Mouse (Mus musculus) cerebellum, adult 2 months (tissue): ENCODE data around the gene Spred3. TPM values are rescaled to one million over a fixed set of nuclear protein-coding genes. Genes with fewer than 3 reads are reported as not detected.
"Not testable (repeated sequence)": the region's sequence is repeated elsewhere in the genome, so short reads cannot be mapped to it uniquely, and the experiment has no call there.

Experiments used
- DNase-seq, 2 experiments: peaks; one replicate each; pipeline ENCODE4 v3.0.0; 2021
- H3K27ac ChIP-seq: fragments of 200-500 bp; 2 replicates; pipeline ENCODE4 v1.5.1; 2012; ENCODE audit warnings: low read length, control low read depth, inconsistent platforms; ENCODE audit not compliant: insufficient read depth
- H3K27me3 ChIP-seq: fragments of 200-500 bp; 2 replicates; pipeline ENCODE4 v1.6.1; 2012; ENCODE audit warnings: inconsistent platforms, mild to moderate bottlenecking, low read length, moderate library complexity; ENCODE audit not compliant: control insufficient read depth, insufficient read depth
- H3K4me1 ChIP-seq: fragments of 200-500 bp; 2 replicates; pipeline ENCODE4 v1.6.1; 2011; ENCODE audit warnings: low read length; ENCODE audit not compliant: control insufficient read depth, insufficient read depth
- H3K4me3 ChIP-seq: fragments of 200-500 bp; replicated peaks from 2 replicates; pipeline ENCODE3; 2011; ENCODE audit warnings: mild to moderate bottlenecking, low read depth, low read length, control low read depth; ENCODE audit not compliant: insufficient read depth
- CTCF ChIP-seq: fragments of 200-500 bp; IDR thresholded peaks from 2 replicates; pipeline ENCODE4 v1.5.1; 2011; ENCODE audit warnings: low read depth, mild to moderate bottlenecking, control low read depth, low read length, moderate library complexity, borderline replicate concordance; ENCODE audit not compliant: insufficient read depth
- POLR2A ChIP-seq: fragments of 200-500 bp; IDR thresholded peaks from 2 replicates; pipeline ENCODE4 v1.6.1; 2011; ENCODE audit warnings: low read length, control low read depth, borderline replicate concordance; ENCODE audit not compliant: insufficient read depth
- WGBS: fragments of 180-500 bp; shearing (Covaris S2); methylation state at CpG from one replicate; pipeline ENCODE4 v1.1.7; 2018; 5-methylcytosine and 5-hydroxymethylcytosine counted together
- polyA plus RNA-seq: library from polyadenylated mRNA; depleted of rRNA; stranded (reverse); fragments of >200 nt; gene quantifications from 2 replicates; pipeline ENCODE4 v1.2.3, GENCODE M21; 2012

The Spred3 gene
- polyA plus RNA-seq, 1 experiment = 25.4 TPM

DNA sequence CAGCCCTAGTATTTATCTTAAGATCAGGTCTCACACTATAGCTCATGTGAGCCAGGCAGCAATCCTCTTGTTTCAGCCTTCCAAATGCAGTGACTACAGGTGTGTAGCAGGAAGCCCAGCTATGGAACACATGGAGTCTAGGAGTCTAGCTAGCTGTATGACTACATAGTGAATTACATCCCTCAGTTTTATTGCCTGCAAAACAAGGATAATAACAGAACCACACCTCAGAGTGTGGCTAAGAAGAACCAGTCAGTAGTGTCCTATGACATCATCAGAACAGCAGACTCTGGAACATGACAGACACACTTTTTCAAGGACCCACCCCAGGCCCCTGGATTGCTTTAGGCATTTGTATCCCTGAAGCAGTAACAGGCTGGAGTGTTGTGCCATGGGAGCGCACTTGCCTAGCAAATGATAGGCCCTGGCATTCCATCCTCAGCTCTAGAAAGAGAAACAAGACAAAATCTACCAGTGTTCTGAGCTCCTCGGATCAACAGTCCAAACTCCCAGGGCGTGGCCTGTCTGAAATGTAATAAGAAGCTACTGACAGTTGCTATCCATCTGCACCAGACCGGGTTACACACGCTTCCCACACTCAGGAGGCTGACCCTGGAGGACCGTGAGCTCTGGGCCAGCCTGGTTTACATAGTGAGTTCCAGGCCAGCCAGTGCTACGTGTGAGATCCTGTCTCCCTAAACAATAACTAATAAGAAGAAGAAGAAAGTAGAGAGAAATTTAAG lies 23.4 kb downstream of the Spred3 start:
- Histone ChIP-seq H3K27ac (no peak overlapping the region), H3K4me1 (no peaks in the 10 kb centered on the region), H3K4me3 (no peak overlapping the region), H3K27me3 (no peaks in the 10 kb centered on the region)
- DNase-seq = no peak
- TF ChIP-seq POLR2A (no peak), CTCF (no peak)
- 81% methylated on average over 7 of the region's 7 CpGs for WGBS

DNA sequence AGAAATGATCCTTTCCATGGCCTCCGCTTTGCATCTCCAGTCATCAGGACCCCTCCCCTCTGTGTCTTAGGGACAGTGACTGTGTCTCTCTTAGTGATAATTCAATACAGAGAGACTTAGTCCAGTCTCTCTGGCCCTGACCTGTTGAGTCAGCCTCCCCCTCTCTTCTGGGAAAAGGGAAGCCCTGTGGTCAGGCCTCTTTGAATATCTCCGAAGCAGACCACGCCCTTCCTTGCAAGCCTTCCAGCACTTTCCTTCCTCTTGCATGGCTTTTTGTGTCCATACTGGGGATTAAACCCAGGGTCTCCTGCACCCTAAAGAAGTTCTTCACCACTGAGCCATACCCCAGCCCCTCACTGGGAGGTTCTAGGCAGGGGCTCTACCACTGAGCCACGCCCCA lies 26.2 kb downstream of the Spred3 start:
- Histone ChIP-seq H3K4me3 (no peak overlapping the region), H3K4me1 (no peaks in the 10 kb centered on the region), H3K27me3 (no peaks in the 10 kb centered on the region), H3K27ac (no peak overlapping the region)
- WGBS = 85% methylated on average over 4 of the region's 4 CpGs
- no peak for DNase-seq
- no peak for TF ChIP-seq POLR2A
- no peak for TF ChIP-seq CTCF

DNA sequence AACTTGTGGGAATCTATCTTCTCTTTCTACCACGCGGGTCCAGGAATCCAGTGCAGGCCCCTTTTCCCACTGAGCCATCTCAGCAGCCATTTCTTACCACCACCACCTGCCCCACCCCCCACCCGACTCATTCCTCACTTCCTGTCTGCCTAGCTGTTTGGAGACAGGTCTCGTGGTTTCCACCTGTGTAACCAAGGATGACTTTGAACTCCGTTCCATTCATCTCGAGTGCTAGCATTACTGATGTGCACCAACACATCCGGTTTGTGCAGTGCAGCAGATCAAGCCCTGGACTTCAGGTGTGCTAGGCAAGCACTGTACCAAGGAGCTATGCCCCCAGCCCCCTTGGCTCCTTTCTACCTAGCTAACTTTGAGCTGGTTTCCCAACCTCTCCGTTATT lies 28.8 kb downstream of the Spred3 start:
- Histone ChIP-seq H3K4me1 (no peaks in the 10 kb centered on the region), H3K27ac (no peak overlapping the region), H3K4me3 (no peak overlapping the region), H3K27me3 (no peaks in the 10 kb centered on the region; the same call in 1 of the 2 replicates)
- no peak for DNase-seq
- TF ChIP-seq CTCF (no peak), POLR2A (no peak)
- 84% methylated on average over 8 of the region's 8 CpGs for WGBS

DNA sequence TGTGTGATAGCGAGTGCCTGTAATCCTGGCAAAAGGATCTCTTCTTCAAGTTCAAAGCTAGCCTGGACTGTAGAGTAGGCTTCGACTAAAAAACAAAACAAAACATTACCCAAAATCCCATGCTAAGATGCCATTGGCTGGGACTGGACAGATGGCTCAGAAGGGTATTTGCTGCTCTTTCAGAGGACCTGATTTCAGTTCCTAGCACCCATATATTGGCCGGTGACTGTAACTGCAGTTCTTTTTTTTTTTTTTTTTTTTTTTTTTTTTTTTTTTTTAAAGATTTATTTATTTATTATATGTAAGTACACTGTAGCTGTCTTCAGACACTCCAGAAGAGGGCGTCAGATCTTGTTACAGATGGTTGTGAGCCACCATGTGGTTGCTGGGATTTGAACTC lies 31.0 kb downstream of the Spred3 start:
- H3K27ac ChIP-seq, DNase-seq, H3K27me3 ChIP-seq, H3K4me1 ChIP-seq, H3K4me3 ChIP-seq: not testable (repeated sequence)
- WGBS = 92% methylated on average over 3 of the region's 4 CpGs

DNA sequence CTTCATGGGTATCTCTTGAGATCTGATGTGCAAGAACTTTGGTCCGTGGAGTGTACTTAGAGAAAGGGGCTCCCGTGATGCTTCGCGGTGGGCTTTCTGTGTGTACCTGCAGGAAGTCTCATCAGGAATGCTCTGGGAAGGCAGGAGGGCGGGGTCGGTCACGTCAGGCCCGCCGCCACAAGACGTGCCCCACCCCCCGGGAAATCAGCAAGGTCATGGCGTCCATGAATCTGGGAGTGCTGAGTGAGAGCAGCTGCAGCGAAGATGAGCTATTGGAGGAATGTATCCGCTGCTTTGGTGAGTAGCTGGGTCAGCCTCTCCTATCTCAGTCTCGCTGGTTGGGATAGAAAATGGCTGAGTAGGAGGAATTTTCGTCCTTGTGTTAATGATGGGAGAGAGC lies 32.8 kb downstream of the Spred3 start:
- DNase-seq = no peak
- Histone ChIP-seq H3K4me1 (no peaks in the 10 kb centered on the region), H3K27ac (no peak overlapping the region), H3K4me3 (no peak overlapping the region), H3K27me3 (peaks cover 2% of the 10 kb centered on the region; the same call in 1 of the 2 replicates)
- 37% methylated on average over 16 of the region's 16 CpGs for WGBS
- TF ChIP-seq POLR2A (no peak), CTCF (no peak)

DNA sequence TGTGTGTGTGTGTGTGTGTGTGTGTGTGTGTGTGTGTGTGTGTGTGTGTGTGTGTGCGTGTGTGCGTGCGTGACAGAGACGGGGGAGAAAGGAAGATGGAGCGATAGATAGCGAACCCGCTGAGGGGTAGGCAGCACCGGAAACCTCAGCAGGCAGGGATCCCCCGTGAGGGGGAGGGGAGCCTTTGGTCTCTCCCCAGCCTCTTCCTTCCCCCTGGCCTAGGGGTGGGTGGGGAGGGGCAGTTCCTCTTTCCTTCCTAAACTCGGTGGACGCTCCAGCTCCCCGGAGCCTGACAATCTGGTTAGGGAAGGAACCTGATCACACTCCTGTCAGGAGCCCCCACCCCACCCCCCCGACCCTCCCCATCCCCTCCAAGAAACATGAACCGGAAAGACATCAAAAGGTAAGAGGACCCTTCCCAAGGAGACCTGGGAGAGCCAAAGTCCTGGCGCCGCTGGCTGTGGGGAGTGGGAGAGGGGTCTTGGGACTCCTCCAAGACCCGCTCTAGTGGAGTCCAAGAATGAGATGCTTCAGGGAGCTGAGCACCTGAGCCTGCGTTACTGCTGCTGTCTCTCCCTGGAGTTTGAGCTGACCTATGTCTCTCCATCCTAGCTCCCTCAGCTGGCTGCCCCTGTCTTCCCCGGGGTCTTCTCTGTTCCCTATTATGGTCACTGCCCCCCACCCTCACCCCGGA lies 35.4 kb downstream of the Spred3 start, which contains the start of gene Rasgrp4:
Gene Rasgrp4 (plus strand): TSS at position 159 of the 694 bp plus-strand sequence.
- WGBS = 0% methylated on average over 12 of the region's 20 CpGs
- no peak within 1 kb of the TSS for H3K27ac ChIP-seq
- no peak for TF ChIP-seq CTCF
- no peak for TF ChIP-seq POLR2A

DNA sequence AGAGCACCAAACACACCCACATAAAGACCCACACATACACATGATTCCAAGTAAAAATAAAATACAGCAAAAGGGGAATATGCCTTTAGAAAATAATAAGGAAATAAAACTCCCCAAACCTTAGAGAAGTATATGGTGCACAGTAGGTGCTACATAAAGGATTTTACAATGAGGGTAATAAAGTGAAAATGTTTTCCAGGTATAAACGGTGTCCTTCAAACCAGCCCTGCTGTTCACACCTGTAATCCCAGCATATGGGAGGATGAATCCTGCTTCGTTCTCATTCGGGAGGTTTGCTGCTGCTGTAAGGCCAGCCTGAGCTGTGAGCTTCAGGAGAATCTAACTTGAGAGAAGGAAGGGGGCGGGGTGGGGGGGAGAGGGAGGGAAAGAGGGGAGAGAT lies 36.0 kb downstream of the Spred3 start:
- 21% methylated on average over 4 of the region's 4 CpGs for WGBS
- TF ChIP-seq CTCF = no peak
- Histone ChIP-seq H3K4me1 (no peaks in the 10 kb centered on the region), H3K4me3 (no peak overlapping the region), H3K27me3 (peaks cover 2% of the 10 kb centered on the region; the same call in 1 of the 2 replicates), H3K27ac (no peak overlapping the region)
- no peak for DNase-seq

More for the DNA sequence above, 35.4 kb downstream of the Spred3 start, which contains the start of gene Rasgrp4:
- Histone ChIP-seq H3K4me3 (no peak within 1 kb of the TSS), H3K4me1 (no peaks in the 10 kb centered on the region), H3K27me3 (peaks cover 2% of the 10 kb centered on the region; the same call in 1 of the 2 replicates)
- no peak for DNase-seq

DNA sequence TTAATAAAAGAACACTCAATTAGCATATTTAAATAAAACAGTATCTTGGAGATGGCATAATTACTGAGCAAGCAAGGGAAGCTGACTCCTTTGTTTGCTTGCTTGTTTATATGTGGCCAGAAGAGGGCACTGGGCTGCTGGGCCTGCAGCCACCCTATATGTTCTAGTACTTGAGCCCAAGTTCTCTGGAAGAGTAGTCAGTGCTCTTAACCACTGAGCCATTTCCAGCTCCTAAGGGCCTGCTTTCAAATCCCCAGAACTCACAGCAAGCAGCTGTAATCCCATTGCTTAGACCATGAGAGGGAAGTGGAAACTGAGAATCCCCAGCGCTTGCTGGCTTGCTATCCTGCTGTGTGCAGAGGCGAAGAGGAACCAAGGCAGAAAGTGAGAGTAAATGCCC lies 41.5 kb downstream of the Spred3 start:
- no peak for TF ChIP-seq POLR2A
- TF ChIP-seq CTCF = peak; percentile 33; the same call in 1 of the 2 replicates
- 0 out of 2 replicates have a peak, but pooled peaks cover 2% of the 10 kb centered on the region for H3K4me1 ChIP-seq
- H3K27me3 ChIP-seq = peaks cover 3% of the 10 kb centered on the region; the same call in 1 of the 2 replicates
- H3K27ac ChIP-seq = no peak overlapping the region
- DNase-seq = no peak
- WGBS = 70% methylated on average over 2 of the region's 2 CpGs
- H3K4me3 ChIP-seq = no peak overlapping the region
